Mouse (Mus musculus) ES-E14 (cell line): ENCODE data around the gene Polq.

ENCODE experiments used
- CHD2 ChIP-seq: IDR thresholded peaks from 2 replicates; pipeline ENCODE4 v1.6.1; 2014; ENCODE audit warnings: mild to moderate bottlenecking, low read depth, low read length, inconsistent platforms
- MAFK ChIP-seq: IDR thresholded peaks from 2 replicates; pipeline ENCODE4 v1.6.1; 2014; ENCODE audit warnings: mild to moderate bottlenecking, low read depth, low read length, inconsistent platforms; ENCODE audit not compliant: insufficient read depth
- ZC3H11A ChIP-seq: IDR thresholded peaks from 2 replicates; pipeline ENCODE4 v1.6.1; 2012; ENCODE audit warnings: low read depth, mild to moderate bottlenecking, inconsistent platforms, low read length, borderline replicate concordance
- ZNF384 ChIP-seq: IDR thresholded peaks from 2 replicates; pipeline ENCODE4 v1.6.1; 2012; ENCODE audit warnings: low read depth, low read length, inconsistent platforms

DNA sequence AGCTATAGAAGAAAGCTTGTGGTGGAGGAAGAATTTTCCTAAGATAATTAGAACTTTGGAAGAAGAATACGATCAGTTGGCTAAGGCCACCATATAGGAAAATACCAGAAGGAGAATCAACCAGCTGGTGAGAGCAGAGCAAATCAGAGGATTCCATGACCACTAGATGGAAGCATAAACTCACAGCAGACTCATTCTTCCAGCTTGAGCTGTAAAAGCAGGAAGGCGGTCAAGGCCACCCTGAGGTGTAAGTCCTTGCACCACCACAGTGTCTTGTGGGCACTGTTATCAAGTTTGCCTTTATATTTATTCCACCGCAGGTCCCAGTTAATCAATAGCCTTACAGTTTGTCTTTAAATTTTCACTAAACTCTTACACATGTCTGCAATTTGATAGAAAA, 97.7 kb downstream of the Polq start:
- TF ChIP-seq ZC3H11A (peak; percentile 75; the same call in 1 of the 2 replicates), CHD2 (no peak), ZNF384 (no peak), MAFK (no peak)
